Mouse (Mus musculus) limb, embryonic 13.5 days (tissue): ENCODE data around the gene Magi1. TPM values are rescaled to one million over a fixed set of nuclear protein-coding genes. Genes with fewer than 3 reads are reported as not detected.

ENCODE experiments used
- ATAC-seq: fragments of 200-750 bp; cut with Nextera tagmentation; 2 replicates; pipeline ENCODE4 v1.8.0; 2017; ENCODE audit warnings: low read depth, moderate number of reproducible peaks, moderate TSS enrichment; ENCODE audit not compliant: low FRiP score
- H3K27ac ChIP-seq: fragments of 300-500 bp; sonication (generic); 2 replicates; pipeline ENCODE4 v1.5.1; 2015; ENCODE audit warnings: inconsistent platforms, mild to moderate bottlenecking, moderate library complexity
- H3K27me3 ChIP-seq: fragments of 300-500 bp; sonication (generic); 2 replicates; pipeline ENCODE4 v1.6.1; 2015; ENCODE audit warnings: mild to moderate bottlenecking, inconsistent platforms
- H3K36me3 ChIP-seq: fragments of 300-500 bp; sonication (generic); 2 replicates; pipeline ENCODE4 v1.6.1; 2015; ENCODE audit warnings: inconsistent platforms, mild to moderate bottlenecking, moderate library complexity
- H3K4me1 ChIP-seq: fragments of 300-500 bp; sonication (generic); 2 replicates; pipeline ENCODE4 v1.6.1; 2015; ENCODE audit warnings: inconsistent platforms
- H3K4me2 ChIP-seq: fragments of 300-500 bp; sonication (generic); replicated peaks from 2 replicates; pipeline ENCODE4 v1.6.1; 2015; ENCODE audit warnings: inconsistent platforms, mild to moderate bottlenecking, moderate library complexity
- H3K4me3 ChIP-seq: fragments of 300-500 bp; sonication (generic); 2 replicates; pipeline ENCODE4 v1.5.1; 2015; ENCODE audit warnings: moderate library complexity, mild to moderate bottlenecking, inconsistent platforms
- H3K9ac ChIP-seq: fragments of 300-500 bp; sonication (generic); 2 replicates; pipeline ENCODE4 v1.6.1; 2015; ENCODE audit warnings: mild to moderate bottlenecking, inconsistent platforms
- H3K9me3 ChIP-seq: fragments of 300-500 bp; sonication (generic); 2 replicates; pipeline ENCODE4 v1.6.1; 2016; ENCODE audit warnings: inconsistent platforms
- WGBS: fragments of 180-500 bp; shearing (Covaris S2); methylation state at CpG from one replicate; pipeline ENCODE4 v1.1.7; 2015; 5-methylcytosine and 5-hydroxymethylcytosine counted together
- polyA plus RNA-seq: library from polyadenylated mRNA; unstranded; fragments of >200 nt; fragmentation: Nextera tagmentation; extraction: Ambion mirVana; gene quantifications from 2 replicates; pipeline ENCODE4 v1.2.1, GENCODE M21; 2015

The Magi1 gene
- polyA plus RNA-seq, 1 experiment from 2014 or later = 13.9 TPM

GRCm38 (mm10) chr6:93792309-93793215 lies 491.2 kb downstream of the Magi1 start:
- ATAC-seq = no peak
- Histone ChIP-seq H3K36me3 (no peaks in the 10 kb centered on the region), H3K9me3 (no peaks in the 10 kb centered on the region), H3K27ac (no peak overlapping the region), H3K9ac (no peak overlapping the region), H3K4me2 (no peak overlapping the region), H3K4me1 (no peaks in the 10 kb centered on the region), H3K27me3 (no peaks in the 10 kb centered on the region), H3K4me3 (no peak overlapping the region)
- WGBS = 89% methylated on average over 10 of the region's 10 CpGs

DNA sequence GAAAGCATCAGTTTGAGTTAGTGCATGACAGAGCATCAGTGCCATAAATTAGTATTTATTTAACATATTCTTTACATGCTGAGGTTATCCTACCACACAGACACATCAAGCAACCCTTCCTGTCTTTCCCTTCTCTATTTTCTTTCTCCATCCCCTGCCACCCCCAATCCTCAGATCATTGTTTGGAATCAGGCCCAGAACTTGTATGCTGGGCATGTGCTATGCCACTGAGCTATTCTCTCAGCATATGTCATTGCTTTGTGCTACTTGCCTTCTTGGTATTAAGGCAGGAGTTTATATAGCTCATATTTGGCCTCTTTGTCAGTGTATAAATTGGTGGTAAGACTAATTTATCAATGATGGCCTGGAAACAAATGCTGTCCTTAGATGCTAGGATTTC lies 494.0 kb downstream of the Magi1 start:
- no peaks in the 10 kb centered on the region for H3K36me3 ChIP-seq
- no peak for ATAC-seq
- H3K27me3 ChIP-seq = no peaks in the 10 kb centered on the region
- no peak overlapping the region for H3K4me3 ChIP-seq
- no peak overlapping the region for H3K4me2 ChIP-seq
- H3K4me1 ChIP-seq = no peaks in the 10 kb centered on the region
- H3K27ac ChIP-seq = no peak overlapping the region
- H3K9me3 ChIP-seq = no peaks in the 10 kb centered on the region
- H3K9ac ChIP-seq = no peak overlapping the region

DNA sequence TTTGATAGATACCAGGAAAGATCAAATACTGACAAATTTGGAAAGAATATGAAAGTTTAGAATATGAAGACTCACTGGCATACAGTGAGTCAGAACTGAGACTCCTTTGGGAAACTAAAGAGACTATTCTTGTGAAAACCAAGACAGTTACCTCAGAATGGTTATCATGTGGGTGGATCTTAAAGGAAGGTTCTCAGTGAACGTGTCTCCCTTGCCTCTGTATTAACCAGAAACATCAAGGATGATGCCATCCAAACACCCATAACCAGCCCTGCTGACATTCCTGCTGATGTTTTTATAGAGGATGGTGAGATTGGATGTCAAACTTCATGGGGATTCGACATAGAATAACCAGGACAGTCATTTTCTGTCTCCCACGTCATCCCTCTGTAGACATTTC lies 496.7 kb downstream of the Magi1 start:
- Histone ChIP-seq H3K4me2 (no peak overlapping the region), H3K9ac (no peak overlapping the region), H3K36me3 (no peaks in the 10 kb centered on the region), H3K27ac (no peak overlapping the region), H3K4me1 (no peaks in the 10 kb centered on the region), H3K4me3 (no peak overlapping the region), H3K27me3 (no peaks in the 10 kb centered on the region), H3K9me3 (no peaks in the 10 kb centered on the region)
- WGBS = 89% methylated on average over 3 of the region's 3 CpGs
- no peak for ATAC-seq

GRCm38 (mm10) chr6:93786220-93786619 lies 497.5 kb downstream of the Magi1 start:
- Histone ChIP-seq H3K4me2 (no peak overlapping the region), H3K4me3 (no peak overlapping the region), H3K27me3 (no peaks in the 10 kb centered on the region), H3K27ac (no peak overlapping the region), H3K4me1 (no peaks in the 10 kb centered on the region), H3K9ac (no peak overlapping the region), H3K9me3 (no peaks in the 10 kb centered on the region), H3K36me3 (no peaks in the 10 kb centered on the region)
- no peak for ATAC-seq
- 74% methylated on average over 2 of the region's 2 CpGs for WGBS

- no peak for ATAC-seq
- H3K27ac ChIP-seq = no peak overlapping the region
- no peak overlapping the region for H3K9ac ChIP-seq
- WGBS = 70% methylated on average over 4 of the region's 4 CpGs
- H3K4me1 ChIP-seq = 0 out of 2 replicates have a peak, but pooled peaks cover 9% of the 10 kb centered on the region
- H3K4me2 ChIP-seq = no peak overlapping the region
- no peaks in the 10 kb centered on the region for H3K27me3 ChIP-seq
- H3K9me3 ChIP-seq = no peaks in the 10 kb centered on the region; the same call in 1 of the 2 replicates
- H3K36me3 ChIP-seq = peaks cover 11% of the 10 kb centered on the region
- no peak overlapping the region for H3K4me3 ChIP-seq
Measured at GRCm38 (mm10) chr6:93771081-93771480, 512.6 kb downstream of the Magi1 start.

DNA sequence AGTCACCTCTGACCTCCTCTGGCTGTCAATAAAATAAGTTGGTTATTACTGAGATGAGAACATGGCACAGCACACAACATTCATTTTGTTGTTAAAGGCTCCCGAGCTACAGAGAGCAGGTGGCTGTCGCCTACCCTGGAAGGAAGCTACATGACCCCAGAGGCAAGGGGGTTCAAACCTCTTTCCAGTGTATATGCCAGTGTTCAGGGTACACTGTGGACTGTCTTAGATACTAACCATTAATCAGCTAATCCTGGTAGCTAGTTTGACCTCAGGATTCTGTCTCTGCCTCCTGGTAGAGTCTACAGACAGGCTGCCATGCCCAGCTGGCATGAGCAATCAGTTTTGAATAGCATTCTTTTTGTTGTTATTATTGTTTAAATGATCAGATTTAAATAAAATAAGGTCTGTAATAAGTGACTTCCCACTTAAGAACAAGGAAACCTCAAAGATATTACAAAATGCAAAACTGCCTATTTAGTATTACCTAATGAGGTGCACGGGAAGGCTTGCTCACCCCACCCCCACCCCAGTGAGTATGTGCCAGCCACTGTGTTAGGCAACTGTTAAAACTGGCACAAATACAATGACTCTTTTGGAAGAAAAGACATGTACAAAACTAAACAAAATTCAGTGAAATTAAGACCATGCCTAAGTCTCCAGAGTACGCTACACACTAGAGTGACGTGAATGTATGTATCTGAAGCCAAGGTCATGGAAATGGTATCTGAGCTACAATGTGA lies 513.3 kb downstream of the Magi1 start:
- peaks cover 11% of the 10 kb centered on the region for H3K36me3 ChIP-seq
- no peaks in the 10 kb centered on the region for H3K27me3 ChIP-seq
- H3K27ac ChIP-seq = no peak overlapping the region
- no peak overlapping the region for H3K4me2 ChIP-seq
- H3K9ac ChIP-seq = no peak overlapping the region
- 0 out of 2 replicates have a peak, but pooled peaks cover 9% of the 10 kb centered on the region for H3K4me1 ChIP-seq
- 81% methylated on average over 5 of the region's 5 CpGs for WGBS
- H3K9me3 ChIP-seq = no peaks in the 10 kb centered on the region; the same call in 1 of the 2 replicates
- H3K4me3 ChIP-seq = no peak overlapping the region
- no peak for ATAC-seq

GRCm38 (mm10) chr6:93758114-93758513 lies 525.6 kb downstream of the Magi1 start:
- H3K4me3 ChIP-seq = no peak overlapping the region
- WGBS = 78% methylated on average over 3 of the region's 3 CpGs
- no peaks in the 10 kb centered on the region for H3K27me3 ChIP-seq
- H3K27ac ChIP-seq = no peak overlapping the region
- ATAC-seq = no peak
- peaks cover 12% of the 10 kb centered on the region for H3K36me3 ChIP-seq
- no peaks in the 10 kb centered on the region for H3K9me3 ChIP-seq
- H3K4me1 ChIP-seq = peaks cover 12% of the 10 kb centered on the region
- no peak overlapping the region for H3K4me2 ChIP-seq
- H3K9ac ChIP-seq = no peak overlapping the region

- ATAC-seq = peak; percentile 95
- Histone ChIP-seq H3K4me2 (0 out of 2 replicates have a peak overlapping the region, but pooled peaks have one; percentile 27), H3K27me3 (no peaks in the 10 kb centered on the region), H3K4me3 (no peak overlapping the region), H3K9ac (no peak overlapping the region), H3K4me1 (peaks cover 12% of the 10 kb centered on the region), H3K9me3 (no peaks in the 10 kb centered on the region), H3K27ac (peak overlapping the region; percentile 65; the same call in 1 of the 2 replicates), H3K36me3 (peaks cover 14% of the 10 kb centered on the region)
- WGBS = 30% methylated on average over 11 of the region's 11 CpGs
Measured at GRCm38 (mm10) chr6:93757353-93758087, 526.2 kb downstream of the Magi1 start.

DNA sequence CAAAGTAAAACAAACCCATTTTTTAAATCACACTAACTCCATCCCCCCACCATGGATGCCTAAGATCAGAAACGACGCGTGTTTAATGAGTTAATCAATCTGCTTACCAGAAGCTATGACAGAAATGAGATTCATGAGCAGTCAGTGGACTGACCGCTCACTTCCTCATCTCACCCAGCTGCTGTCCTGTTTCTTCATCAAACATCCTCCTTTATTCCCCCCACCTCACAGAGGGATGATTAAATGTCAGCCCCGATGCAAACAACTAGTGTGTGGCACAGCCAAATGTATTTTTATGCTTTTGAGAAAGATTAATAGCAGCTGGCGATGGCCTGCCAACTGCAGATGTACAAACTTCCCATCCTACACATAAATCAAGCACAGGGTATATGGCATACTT lies 540.6 kb downstream of the Magi1 start:
- no peak overlapping the region for H3K27ac ChIP-seq
- ATAC-seq = no peak
- no peaks in the 10 kb centered on the region for H3K27me3 ChIP-seq
- H3K36me3 ChIP-seq = peaks cover 34% of the 10 kb centered on the region
- H3K9ac ChIP-seq = no peak overlapping the region
- H3K4me1 ChIP-seq = peaks cover 13% of the 10 kb centered on the region
- H3K9me3 ChIP-seq = no peaks in the 10 kb centered on the region
- H3K4me3 ChIP-seq = no peak overlapping the region
- WGBS = 72% methylated on average over 6 of the region's 6 CpGs
- no peak overlapping the region for H3K4me2 ChIP-seq

DNA sequence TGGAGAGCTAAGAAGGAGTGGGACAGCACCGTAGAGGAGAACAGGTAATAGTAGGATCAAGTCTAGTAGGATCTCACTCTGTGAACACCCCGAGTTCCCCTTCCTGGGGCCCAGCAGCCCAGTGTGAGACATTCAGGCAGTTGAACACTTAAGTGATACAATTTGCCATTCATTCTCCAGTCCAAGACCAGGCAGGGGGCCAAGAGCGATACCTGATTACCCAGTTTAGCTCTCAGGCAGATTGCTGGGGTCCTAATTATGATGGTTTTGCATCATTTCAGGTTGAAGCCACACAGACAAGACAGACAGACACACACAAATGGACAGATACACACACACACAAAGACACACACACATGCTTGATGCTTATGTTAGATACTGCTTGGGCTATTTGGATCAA lies 543.9 kb downstream of the Magi1 start:
- H3K27ac ChIP-seq = no peak overlapping the region
- ATAC-seq = no peak
- no peak overlapping the region for H3K4me3 ChIP-seq
- no peaks in the 10 kb centered on the region for H3K27me3 ChIP-seq
- WGBS = 76% methylated on average over 3 of the region's 3 CpGs
- no peak overlapping the region for H3K4me2 ChIP-seq
- peaks cover 13% of the 10 kb centered on the region for H3K4me1 ChIP-seq
- H3K9ac ChIP-seq = no peak overlapping the region
- H3K36me3 ChIP-seq = peaks cover 11% of the 10 kb centered on the region
- no peaks in the 10 kb centered on the region for H3K9me3 ChIP-seq

DNA sequence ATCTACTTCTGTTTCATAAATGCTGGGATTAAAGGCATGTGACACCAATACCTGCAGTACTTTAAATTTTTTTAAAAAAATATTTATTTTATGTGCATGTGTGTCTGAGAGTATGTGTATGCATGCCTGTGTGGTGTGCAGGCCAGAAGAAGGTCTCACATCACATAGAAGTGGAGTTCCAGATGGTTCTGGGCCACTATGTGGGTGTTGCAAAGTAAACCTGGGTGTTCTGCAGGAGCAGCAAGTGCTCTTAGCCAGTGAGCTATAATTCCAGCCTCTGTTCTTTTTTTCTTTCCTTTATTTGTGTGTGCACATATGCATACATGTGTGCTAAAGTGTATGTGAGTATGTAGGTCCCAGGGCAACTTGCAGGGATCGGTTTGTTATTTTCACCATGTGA lies 546.6 kb downstream of the Magi1 start:
- no peak for ATAC-seq
- Histone ChIP-seq H3K9ac (no peak overlapping the region), H3K4me2 (no peak overlapping the region), H3K9me3 (no peaks in the 10 kb centered on the region), H3K4me1 (peaks cover 13% of the 10 kb centered on the region), H3K27ac (no peak overlapping the region), H3K36me3 (peaks cover 4% of the 10 kb centered on the region; the same call in 1 of the 2 replicates), H3K27me3 (no peaks in the 10 kb centered on the region), H3K4me3 (no peak overlapping the region)
- 88% methylated on average over 1 of the region's 1 CpGs for WGBS

GRCm38 (mm10) chr6:93736071-93736470 lies 547.6 kb downstream of the Magi1 start:
- Histone ChIP-seq H3K4me3 (no peak overlapping the region), H3K36me3 (peaks cover 4% of the 10 kb centered on the region; the same call in 1 of the 2 replicates), H3K9me3 (no peaks in the 10 kb centered on the region), H3K27ac (no peak overlapping the region), H3K4me1 (peaks cover 13% of the 10 kb centered on the region), H3K9ac (no peak overlapping the region), H3K27me3 (no peaks in the 10 kb centered on the region), H3K4me2 (no peak overlapping the region)
- ATAC-seq = no peak
- 86% methylated on average over 3 of the region's 3 CpGs for WGBS
